Mouse (Mus musculus) neural tube, embryonic 14.5 days (tissue): ENCODE data around the gene Slc35e1. TPM values are rescaled to one million over a fixed set of nuclear protein-coding genes. Genes with fewer than 3 reads are reported as not detected.

Experiments
- ATAC-seq: fragments of 200-750 bp; cut with Nextera tagmentation; 2 replicates; pipeline ENCODE4 v1.8.0; 2017; ENCODE audit warnings: low read depth, mild to moderate bottlenecking, moderate TSS enrichment, moderate library complexity
- H3K27ac ChIP-seq: fragments of 300-500 bp; sonication (generic); 2 replicates; pipeline ENCODE4 v1.5.1; 2014; ENCODE audit warnings: low read depth, mild to moderate bottlenecking, control low read depth, low read length, moderate library complexity, mixed read lengths
- H3K27me3 ChIP-seq: fragments of 300-500 bp; sonication (generic); 2 replicates; pipeline ENCODE4 v1.6.1; 2014; ENCODE audit warnings: low read length; ENCODE audit not compliant: control insufficient read depth, insufficient read depth
- H3K36me3 ChIP-seq: fragments of 300-500 bp; sonication (generic); 2 replicates; pipeline ENCODE4 v1.6.1; 2014; ENCODE audit warnings: low read length, mixed read lengths; ENCODE audit not compliant: control insufficient read depth, insufficient read depth
- H3K4me1 ChIP-seq: fragments of 300-500 bp; sonication (generic); 2 replicates; pipeline ENCODE4 v1.6.1; 2014; ENCODE audit warnings: low read length; ENCODE audit not compliant: control insufficient read depth, insufficient read depth
- H3K4me2 ChIP-seq: fragments of 300-500 bp; sonication (generic); 2 replicates; pipeline ENCODE4 v1.6.1; 2014; ENCODE audit warnings: mild to moderate bottlenecking, low read depth, low read length, control low read depth
- H3K4me3 ChIP-seq: fragments of 300-500 bp; sonication (generic); 2 replicates; pipeline ENCODE4 v1.5.1; 2014; ENCODE audit warnings: low read depth, low read length, control low read depth, mixed read lengths
- H3K9ac ChIP-seq: fragments of 300-500 bp; sonication (generic); replicated peaks from 2 replicates; pipeline ENCODE4 v1.6.1; 2014; ENCODE audit warnings: low read depth, mild to moderate bottlenecking, control low read depth, low read length, mixed read lengths
- H3K9me3 ChIP-seq: fragments of 300-500 bp; sonication (generic); 2 replicates; pipeline ENCODE4 v1.6.1; 2016; ENCODE audit warnings: low read length; ENCODE audit not compliant: control insufficient read depth
- whole genome bisulfite sequencing: fragments of 180-500 bp; shearing (Covaris S2); extraction: QIAGEN DNeasy Blood & Tissue Kit; methylation state at CpG from one replicate; pipeline ENCODE4 v1.1.7; 2014; 5-methylcytosine and 5-hydroxymethylcytosine counted together
- polyA plus RNA-seq: library from polyadenylated mRNA; unstranded; fragments of >200 nt; fragmentation: Nextera tagmentation; extraction: Ambion mirVana; gene quantifications from 2 replicates; pipeline ENCODE4 v1.2.1, GENCODE M21; 2014

The Slc35e1 gene
- polyA plus RNA-seq, 1 experiment from 2014 or later, result 9.3 TPM

DNA sequence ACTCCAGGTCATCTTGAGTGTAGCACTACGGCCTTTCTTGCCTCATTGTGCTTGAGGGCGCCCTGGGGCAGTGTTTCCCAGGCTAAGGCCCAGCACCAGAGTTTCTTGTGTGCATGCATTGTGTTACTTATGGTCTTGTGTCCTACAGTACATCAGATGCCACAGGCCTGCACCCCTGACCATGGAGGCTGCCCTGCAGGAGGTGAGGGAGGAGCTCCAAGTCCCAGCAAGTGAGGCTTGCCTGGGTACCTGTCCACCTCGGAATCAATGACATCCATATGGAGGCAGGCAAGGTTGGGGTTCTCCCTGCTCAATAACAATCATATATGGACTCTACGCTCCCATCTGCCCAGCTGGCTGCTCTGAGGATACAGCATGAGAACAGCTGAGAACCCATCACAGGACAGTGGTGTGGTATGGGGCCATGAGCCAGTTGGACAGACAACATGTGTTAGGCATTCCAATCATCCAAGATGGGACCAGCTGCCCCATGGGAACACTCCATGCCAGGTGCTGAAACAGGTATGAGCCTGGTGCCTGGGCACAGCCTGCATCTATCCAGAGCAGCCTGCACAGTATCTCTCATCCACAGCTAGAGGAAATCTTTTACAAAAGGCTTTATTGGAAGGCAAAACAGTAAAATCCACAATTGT is 32.4 kb downstream of the Slc35e1 start:
- ATAC-seq, result no peak
- no peak overlapping the region for H3K4me2 ChIP-seq
- WGBS, result 94% methylated on average over 4 of the region's 4 CpGs

DNA sequence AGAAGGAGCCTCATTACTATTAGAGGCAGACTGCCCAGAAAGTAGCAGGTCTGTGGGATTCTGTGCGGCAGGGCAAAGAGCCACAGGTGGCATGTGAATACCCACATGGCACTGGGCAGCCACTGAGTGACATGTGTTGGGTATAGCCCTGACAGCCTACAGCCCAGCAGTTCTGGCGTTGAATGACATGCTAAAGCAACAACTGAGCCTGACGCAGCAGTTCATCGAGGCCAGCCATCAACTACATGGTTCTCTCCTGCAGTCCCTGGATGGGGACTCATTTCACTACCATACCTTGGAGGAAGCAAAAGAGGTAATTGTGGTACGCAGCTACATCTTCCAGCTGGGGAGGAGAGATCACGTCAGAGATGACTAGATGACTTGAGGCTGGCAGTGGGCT is 34.0 kb downstream of the Slc35e1 start:
- H3K9me3 ChIP-seq, result no peaks in the 10 kb centered on the region
- ATAC-seq, result no peak
- H3K4me3 ChIP-seq, result no peak overlapping the region
- peaks cover 59% of the 10 kb centered on the region for H3K36me3 ChIP-seq
- H3K27ac ChIP-seq, result no peak overlapping the region
- no peaks in the 10 kb centered on the region for H3K27me3 ChIP-seq
- WGBS, result 90% methylated on average over 6 of the region's 6 CpGs
- no peak overlapping the region for H3K4me2 ChIP-seq
- H3K4me1 ChIP-seq, result no peaks in the 10 kb centered on the region
- no peak overlapping the region for H3K9ac ChIP-seq

More for the DNA sequence above, 32.4 kb downstream of the Slc35e1 start:
- H3K9me3 ChIP-seq, result no peaks in the 10 kb centered on the region
- H3K9ac ChIP-seq, result no peak overlapping the region
- no peak overlapping the region for H3K4me3 ChIP-seq
- no peaks in the 10 kb centered on the region for H3K4me1 ChIP-seq
- H3K27ac ChIP-seq, result no peak overlapping the region
- H3K36me3 ChIP-seq, result peaks cover 63% of the 10 kb centered on the region
- H3K27me3 ChIP-seq, result no peaks in the 10 kb centered on the region

DNA sequence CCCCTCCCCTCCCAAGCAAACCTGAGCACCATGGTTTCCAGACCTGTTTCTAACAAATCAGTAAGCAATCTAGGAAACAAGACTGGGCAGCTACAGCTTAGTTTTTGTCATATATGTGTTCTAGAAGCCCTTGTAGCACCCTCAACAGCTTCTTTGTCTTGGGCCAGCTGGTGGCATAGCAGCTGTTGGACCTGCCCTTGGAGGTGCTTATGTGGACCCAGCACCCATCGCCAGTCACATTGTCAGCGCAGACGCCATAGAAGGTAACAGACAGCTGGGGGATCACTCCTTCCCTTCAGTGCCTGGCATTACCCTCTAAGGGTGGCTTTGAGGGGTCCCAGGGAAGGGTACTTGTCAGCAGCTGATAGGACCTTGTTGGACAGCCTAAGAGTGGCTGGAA is 34.6 kb downstream of the Slc35e1 start:
- H3K27ac ChIP-seq, result no peak overlapping the region
- 89% methylated on average over 3 of the region's 3 CpGs for WGBS
- H3K36me3 ChIP-seq, result peaks cover 54% of the 10 kb centered on the region

DNA sequence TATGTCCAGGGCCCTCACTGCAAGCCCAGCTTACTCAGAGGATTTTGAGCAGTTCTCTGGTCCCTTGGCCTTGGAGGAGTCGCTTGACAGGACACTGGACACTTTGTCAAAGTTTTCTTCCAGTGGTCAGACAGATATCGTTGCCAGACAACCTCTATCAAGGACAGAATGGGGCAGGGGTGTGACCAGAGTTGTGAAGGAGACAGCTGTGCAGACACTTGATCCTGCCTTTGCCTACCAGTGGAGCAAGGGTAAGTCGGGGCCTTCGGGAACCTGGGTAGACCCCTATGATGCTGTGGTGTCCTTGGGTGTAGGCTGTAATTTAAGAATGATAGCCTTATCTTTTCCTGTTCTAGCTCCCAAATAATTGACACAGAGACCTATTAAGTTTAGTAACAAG is 37.1 kb downstream of the Slc35e1 start:
- Histone ChIP-seq H3K4me2 (no peak overlapping the region), H3K9ac (no peak overlapping the region), H3K4me3 (no peak overlapping the region), H3K27me3 (no peaks in the 10 kb centered on the region), H3K4me1 (no peaks in the 10 kb centered on the region), H3K27ac (no peak overlapping the region), H3K9me3 (no peaks in the 10 kb centered on the region), H3K36me3 (peaks cover 36% of the 10 kb centered on the region)
- ATAC-seq, result no peak
- 89% methylated on average over 4 of the region's 4 CpGs for WGBS

More for the DNA sequence above, 34.6 kb downstream of the Slc35e1 start:
- Histone ChIP-seq H3K4me3 (no peak overlapping the region), H3K9me3 (no peaks in the 10 kb centered on the region), H3K27me3 (no peaks in the 10 kb centered on the region), H3K9ac (no peak overlapping the region), H3K4me2 (no peak overlapping the region), H3K4me1 (no peaks in the 10 kb centered on the region)
- ATAC-seq, result no peak

DNA sequence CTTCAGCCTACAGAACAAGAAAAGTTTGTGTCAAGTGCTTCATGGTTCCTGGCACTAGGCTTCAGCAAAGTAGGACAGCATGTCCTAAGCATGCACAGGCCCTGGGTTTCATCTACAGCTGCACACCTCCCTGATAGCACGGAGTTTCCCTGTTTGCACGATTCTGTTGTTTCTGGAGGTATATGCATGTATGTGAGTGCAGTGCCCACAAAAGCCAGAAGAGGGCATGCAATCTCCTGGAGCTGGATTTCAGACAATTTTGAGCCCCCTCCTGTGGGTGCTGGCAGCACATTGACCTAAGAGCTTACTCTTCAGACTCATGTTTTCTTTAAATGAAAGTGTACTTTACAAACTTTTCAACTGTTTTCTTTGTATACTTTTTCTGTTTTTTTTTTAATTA is 38.5 kb downstream of the Slc35e1 start:
- H3K9ac ChIP-seq, result no peak overlapping the region
- no peak overlapping the region for H3K4me2 ChIP-seq
- no peaks in the 10 kb centered on the region for H3K27me3 ChIP-seq
- no peaks in the 10 kb centered on the region for H3K4me1 ChIP-seq
- H3K4me3 ChIP-seq, result no peak overlapping the region
- ATAC-seq, result no peak
- no peaks in the 10 kb centered on the region for H3K9me3 ChIP-seq
- 91% methylated on average over 2 of the region's 2 CpGs for WGBS
- peaks cover 38% of the 10 kb centered on the region for H3K36me3 ChIP-seq
- no peak overlapping the region for H3K27ac ChIP-seq

DNA sequence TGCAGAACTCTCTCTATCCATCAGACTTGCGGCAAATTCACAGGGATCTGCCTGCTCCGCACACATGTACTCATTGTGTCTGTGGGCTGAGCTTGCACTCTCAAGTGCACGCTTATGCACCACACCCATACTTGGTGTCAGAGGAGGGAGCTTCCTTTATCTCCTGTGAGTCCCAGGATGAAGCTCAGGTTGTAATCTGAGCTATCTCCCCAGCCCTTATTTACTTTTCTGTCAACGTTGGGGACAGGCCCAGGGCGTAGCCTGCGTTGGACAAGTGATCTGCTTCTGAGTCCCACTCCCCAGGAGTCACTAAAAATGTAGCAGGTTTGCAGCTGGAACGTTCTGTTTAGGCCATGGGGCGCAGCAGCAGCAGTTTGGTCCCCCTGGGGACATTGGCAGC is 40.9 kb downstream of the Slc35e1 start:
- ATAC-seq, result no peak
- Histone ChIP-seq H3K27me3 (no peaks in the 10 kb centered on the region), H3K36me3 (peaks cover 27% of the 10 kb centered on the region), H3K4me2 (no peak overlapping the region), H3K9ac (no peak overlapping the region), H3K4me1 (peaks cover 5% of the 10 kb centered on the region; the same call in 1 of the 2 replicates), H3K9me3 (no peaks in the 10 kb centered on the region), H3K27ac (no peak overlapping the region), H3K4me3 (no peak overlapping the region)
- 92% methylated on average over 8 of the region's 8 CpGs for WGBS

DNA sequence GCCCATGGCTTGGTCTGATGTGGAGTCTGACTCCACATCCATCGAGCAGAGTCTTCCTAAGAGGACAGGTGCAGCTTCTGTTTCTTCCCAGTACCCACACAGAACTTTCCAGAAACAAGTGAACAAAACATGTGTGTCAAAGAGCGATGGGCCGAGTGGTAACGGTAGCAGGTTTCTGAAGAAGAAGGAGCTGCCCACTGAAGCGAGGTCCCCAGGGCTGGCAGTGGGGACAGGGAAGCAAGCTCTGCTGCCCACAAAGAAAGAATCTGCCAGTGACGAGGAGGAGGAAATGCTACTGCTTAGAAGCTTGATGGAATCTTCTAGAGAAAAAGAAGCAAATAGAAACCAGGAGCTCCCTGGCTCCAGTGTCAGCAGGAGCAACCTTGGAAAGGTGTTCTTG is 47.3 kb downstream of the Slc35e1 start:
- no peaks in the 10 kb centered on the region for H3K27me3 ChIP-seq
- no peak overlapping the region for H3K4me2 ChIP-seq
- no peak overlapping the region for H3K27ac ChIP-seq
- peaks cover 8% of the 10 kb centered on the region for H3K36me3 ChIP-seq
- H3K4me3 ChIP-seq, result no peak overlapping the region
- no peaks in the 10 kb centered on the region for H3K9me3 ChIP-seq
- H3K9ac ChIP-seq, result no peak overlapping the region
- ATAC-seq, result no peak
- peaks cover 5% of the 10 kb centered on the region; the same call in 1 of the 2 replicates for H3K4me1 ChIP-seq
- WGBS, result 99% methylated on average over 6 of the region's 6 CpGs

DNA sequence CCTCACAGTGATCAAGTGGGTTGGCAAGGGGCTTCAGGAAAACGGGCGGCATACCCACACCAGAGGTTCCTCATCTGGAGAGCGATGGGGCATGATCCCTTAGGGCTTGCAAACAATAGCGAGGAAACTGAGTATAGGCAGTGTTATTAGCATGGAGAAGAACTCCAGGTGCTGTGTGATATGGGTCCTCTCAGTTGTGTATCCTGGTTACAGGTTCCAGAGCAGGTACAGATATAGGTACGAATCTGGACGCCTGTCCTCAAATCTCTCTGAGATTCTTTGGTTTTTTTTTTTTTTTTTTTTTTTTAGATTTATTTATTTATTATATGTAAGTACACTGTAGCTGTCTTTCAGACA is 48.4 kb downstream of the Slc35e1 start:
- Histone ChIP-seq H3K4me2 (peak overlapping the region; percentile 60), H3K4me3 (peak overlapping the region; percentile 35), H3K4me1 (peaks cover 5% of the 10 kb centered on the region; the same call in 1 of the 2 replicates), H3K9ac (peak overlapping the region; percentile 53), H3K27me3 (no peaks in the 10 kb centered on the region), H3K36me3 (no peaks in the 10 kb centered on the region), H3K27ac (no peak overlapping the region), H3K9me3 (no peaks in the 10 kb centered on the region)
- 39% methylated on average over 6 of the region's 6 CpGs for WGBS
- peak; percentile 0; the same call in 1 of the 2 replicates for ATAC-seq

DNA sequence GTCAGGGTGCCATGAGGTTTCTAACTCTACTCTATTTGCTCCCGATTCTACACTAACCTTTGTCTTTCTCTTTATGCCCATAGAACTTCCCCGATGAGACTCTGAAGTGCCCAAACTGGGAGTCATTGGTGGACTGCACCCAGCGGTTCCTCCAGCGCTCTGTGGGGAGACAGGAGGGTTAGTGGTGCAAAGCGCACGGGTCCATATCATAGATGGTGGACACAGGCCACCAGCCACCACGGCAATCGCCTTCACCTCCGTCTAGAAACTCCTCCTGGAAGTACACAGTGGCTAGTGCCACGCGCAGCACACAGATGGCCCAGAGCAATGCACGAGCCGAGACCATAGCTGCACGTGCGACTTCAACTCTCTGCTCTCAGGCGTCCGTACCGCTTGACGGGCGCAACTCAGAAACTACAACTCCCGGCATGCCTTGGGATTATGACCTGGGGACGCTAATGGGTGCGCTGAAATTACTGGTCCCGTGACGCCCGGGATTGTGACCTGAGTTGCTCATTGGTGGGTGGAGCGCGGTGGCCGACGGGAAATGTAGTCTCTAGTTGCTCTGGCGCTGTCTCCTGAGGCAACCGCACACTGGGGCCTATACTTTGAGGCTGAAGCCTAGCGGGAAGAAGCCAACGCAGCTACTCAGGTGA is 48.9 kb downstream of the Slc35e1 start, which contains the start of the genes Calr3 and 1700030K09Rik:
Gene Calr3 (minus strand): TSS at position 533 of the 656 bp plus-strand sequence.
Gene 1700030K09Rik (plus strand): TSS at position 543 of the 656 bp plus-strand sequence.
- peak within 1 kb of the TSS; percentile 35 for H3K4me3 ChIP-seq
- H3K9me3 ChIP-seq, result no peaks in the 10 kb centered on the region
- H3K36me3 ChIP-seq, result no peaks in the 10 kb centered on the region
- H3K4me2 ChIP-seq, result peak within 1 kb of the TSS; percentile 60
- ATAC-seq, result peak; percentile 99
- no peaks in the 10 kb centered on the region for H3K27me3 ChIP-seq
- WGBS, result 3% methylated on average over 34 of the region's 34 CpGs
- no peak within 1 kb of the TSS for H3K27ac ChIP-seq
- H3K9ac ChIP-seq, result peak within 1 kb of the TSS; percentile 53
- peaks cover 5% of the 10 kb centered on the region; the same call in 1 of the 2 replicates for H3K4me1 ChIP-seq
